In genomic region chr13:38064854-38065663, GRCm38 (mm10) we compare ENCODE assay signal across 8 mouse cellular contexts. TPM values are rescaled to one million over a fixed set of nuclear protein-coding genes. Genes with fewer than 3 reads are reported as not detected.
DNase-seq lines count a peak whose midpoint lies in the region; ATAC-seq and TF ChIP-seq lines count a peak whose summit lies in the region.

No protein-coding gene starts in this region.

- H3K36me3 ChIP-seq in limb, embryonic 14.5 days (ENCODE audit: control insufficient read depth, insufficient read depth, low read length), result peaks cover 29% of the 10 kb centered on the region
- peaks cover 18% of the 10 kb centered on the region; the same call in 1 of the 2 replicates for H3K36me3 ChIP-seq in midbrain, postnatal 0 days (ENCODE audit: insufficient read depth, low read length)

- H3K4me3 ChIP-seq in bone marrow macrophage, adult 2 months (ENCODE audit: insufficient read depth, low read length), result no peak overlapping the region
- no peak overlapping the region for H3K4me3 ChIP-seq in limb, embryonic 14.5 days (replicated peaks; ENCODE audit: low read length)
- no peak overlapping the region for H3K4me3 ChIP-seq in midbrain, postnatal 0 days (ENCODE audit: low read depth, low read length)

- no peaks in the 10 kb centered on the region for H3K4me1 ChIP-seq in bone marrow macrophage, adult 2 months (ENCODE audit: control insufficient read depth, insufficient read depth, low read length)
- H3K4me1 ChIP-seq in limb, embryonic 14.5 days (ENCODE audit: control insufficient read depth, insufficient read depth, low read length), result no peaks in the 10 kb centered on the region
- no peaks in the 10 kb centered on the region for H3K4me1 ChIP-seq in midbrain, postnatal 0 days (ENCODE audit: insufficient read depth, low read length)

- DNase-seq in urinary bladder, postnatal 25 days (ENCODE audit: low spot score), result peak; percentile 9
- no peak for DNase-seq in urinary bladder, postnatal 10 days (ENCODE audit: low spot score)
- DNase-seq in fibroblast of lung, adult 2 months (ENCODE audit: low read depth), result peak; percentile 55
- peak; percentile 69 for DNase-seq in kidney, adult 11 months
- DNase-seq in limb, embryonic 14.5 days (ENCODE audit: low spot score), result peak; percentile 83
- peak; percentile 78 for DNase-seq in midbrain, postnatal 0 days (ENCODE audit: low spot score)
- DNase-seq in testis, postnatal 14 days (ENCODE audit: low spot score), result no peak

- no peak overlapping the region for H3K27ac ChIP-seq in bone marrow macrophage, adult 2 months (ENCODE audit: insufficient read depth, low read depth, low read length)
- H3K27ac ChIP-seq in limb, embryonic 14.5 days (replicated peaks; ENCODE audit: low read depth, low read length), result no peak overlapping the region
- H3K27ac ChIP-seq in midbrain, postnatal 0 days (ENCODE audit: low read depth, low read length), result no peak overlapping the region

- H3K4me2 ChIP-seq in limb, embryonic 14.5 days (replicated peaks; ENCODE audit: low read depth, low read length, severe bottlenecking), result no peak overlapping the region
- H3K4me2 ChIP-seq in midbrain, postnatal 0 days (ENCODE audit: low read depth, low read length, poor library complexity, severe bottlenecking), result no peak overlapping the region

- ATAC-seq in limb, embryonic 14.5 days (ENCODE audit: low FRiP score, low read depth), result 0 out of 2 replicates have a peak, but pooled peaks have one; percentile 63
- ATAC-seq in midbrain, postnatal 0 days (ENCODE audit: low FRiP score), result peak; percentile 68

- TF ChIP-seq CTCF in bone marrow macrophage, adult 2 months (IDR thresholded peaks at IDR 0.05; ENCODE audit: low read depth, low read length), result peak; percentile 26; the same call in 1 of the 2 replicates
- peak; percentile 89 for TF ChIP-seq CTCF in midbrain, postnatal 0 days (IDR thresholded peaks at IDR 0.05)

- TF ChIP-seq POLR2A in bone marrow macrophage, adult 2 months (IDR thresholded peaks at IDR 0.05; ENCODE audit: borderline replicate concordance, low read depth, low read length), result no peak
- TF ChIP-seq POLR2A in limb, embryonic 14.5 days (IDR thresholded peaks at IDR 0.05; ENCODE audit: borderline replicate concordance, extremely low read depth, insufficient read depth, insufficient read length), result no peak

- WGBS in limb, embryonic 14.5 days, result 65% methylated on average over 11 of the region's 11 CpGs
- WGBS in midbrain, postnatal 0 days, result 75% methylated on average over 11 of the region's 11 CpGs

- H3K9ac ChIP-seq in limb, embryonic 14.5 days (ENCODE audit: low read depth, low read length, severe bottlenecking), result no peak overlapping the region
- no peak overlapping the region for H3K9ac ChIP-seq in midbrain, postnatal 0 days (replicated peaks; ENCODE audit: low read length, poor library complexity, severe bottlenecking)

- H3K27me3 ChIP-seq in limb, embryonic 14.5 days (ENCODE audit: control insufficient read depth, insufficient read depth, low read length), result no peaks in the 10 kb centered on the region
- H3K27me3 ChIP-seq in midbrain, postnatal 0 days (ENCODE audit: insufficient read depth, low read length), result no peaks in the 10 kb centered on the region

- H3K9me3 ChIP-seq in limb, embryonic 14.5 days (ENCODE audit: control insufficient read depth, low read length), result no peaks in the 10 kb centered on the region
- H3K9me3 ChIP-seq in midbrain, postnatal 0 days (ENCODE audit: low read length), result no peaks in the 10 kb centered on the region

RNA-seq across cellular contexts. Expression of gene Cage1, which starts 28.2 kb away (rescaled TPM):
- polyA plus RNA-seq in bone marrow macrophage, adult 2 months (2012; ENCODE audit: insufficient read depth, insufficient read length, missing spikeins), result 0.44 and 0.51 TPM in 2 replicates
- 0.50 and 0.57 TPM in 2 replicates for polyA plus RNA-seq in limb, embryonic 14.5 days (2012; rRNA removed)
- polyA plus RNA-seq in limb, embryonic 14.5 days (2014; fragmentation: Nextera tagmentation; extraction: Ambion mirVana), result 1.3 TPM in 2 replicates
- 1.6 and 3.4 TPM in 2 replicates for total RNA-seq in midbrain, postnatal 0 days (2014; rRNA removed)
- polyA plus RNA-seq in midbrain, postnatal 0 days (2015; fragmentation: Nextera tagmentation; extraction: Ambion mirVana), result 3.8 and 4.4 TPM in 2 replicates

RNA-seq across cellular contexts. Expression of gene Riok1, which starts 28.3 kb away (rescaled TPM):
- polyA plus RNA-seq in bone marrow macrophage, adult 2 months (2012; ENCODE audit: insufficient read depth, insufficient read length, missing spikeins), result 27.1 and 29.6 TPM in 2 replicates
- 33.7 and 54.4 TPM in 2 replicates for polyA plus RNA-seq in limb, embryonic 14.5 days (2012; rRNA removed)
- polyA plus RNA-seq in limb, embryonic 14.5 days (2014; fragmentation: Nextera tagmentation; extraction: Ambion mirVana), result 45.4 and 52.4 TPM in 2 replicates
- 24.5 and 44.6 TPM in 2 replicates for total RNA-seq in midbrain, postnatal 0 days (2014; rRNA removed)
- polyA plus RNA-seq in midbrain, postnatal 0 days (2015; fragmentation: Nextera tagmentation; extraction: Ambion mirVana), result 44.3 and 45.7 TPM in 2 replicates

Comparison
In these comparisons a context has a peak if more than half of its experiments do, and no peak if none do; other contexts are left out.
1. DNase-seq: peak in urinary bladder, postnatal 25 days (single experiment), fibroblast of lung, adult 2 months (single experiment), kidney, adult 11 months (single experiment), limb, embryonic 14.5 days (single experiment) and midbrain, postnatal 0 days (single experiment); none in urinary bladder, postnatal 10 days (single experiment) and testis, postnatal 14 days (single experiment).